Mouse (Mus musculus): ENCODE results near the gene Thop1. TPM values are rescaled to one million over a fixed set of nuclear protein-coding genes. Genes with fewer than 3 reads are reported as not detected.
"Not testable (repeated sequence)": the region's sequence is repeated elsewhere in the genome, so short reads cannot be mapped to it uniquely, and the experiment has no call there.

Thop1 gene
- polyA plus RNA-seq, 1 experiment from 2014 or later = 33.3 TPM

DNA sequence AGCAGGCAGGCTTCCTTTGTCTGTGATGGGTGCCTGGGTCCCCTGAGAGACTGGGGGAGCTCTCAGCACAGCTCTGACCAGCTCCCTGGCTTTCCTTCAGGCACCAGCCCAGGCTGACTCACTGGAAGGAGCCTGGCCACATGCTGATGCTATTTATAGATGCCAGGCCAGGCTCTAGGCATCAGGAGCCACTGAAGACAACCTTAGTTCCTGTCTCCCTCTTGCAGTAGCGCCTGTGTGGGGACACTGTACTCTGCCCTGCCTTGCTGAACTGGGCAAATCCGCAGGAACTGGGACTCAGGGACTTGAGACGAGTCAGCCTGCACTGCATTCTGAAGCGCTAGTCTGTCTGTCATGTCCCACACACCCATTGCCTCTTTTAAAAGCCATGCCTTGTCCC lies 42.5 kb upstream of the Thop1 start:
- Histone ChIP-seq H3K9me3 (ENCODE audit: control insufficient read depth, low read length) (no peaks in the 10 kb centered on the region), H3K27ac (ENCODE audit: low read depth, low read length) (no peak overlapping the region), H3K36me3 (ENCODE audit: control insufficient read depth, insufficient read depth, low read length) (peaks cover 17% of the 10 kb centered on the region), H3K4me1 (ENCODE audit: control insufficient read depth, insufficient read depth, low read length) (0 out of 2 replicates have a peak, but pooled peaks cover 6% of the 10 kb centered on the region), H3K9ac (replicated peaks; ENCODE audit: low read depth, low read length) (no peak overlapping the region), H3K4me2 (ENCODE audit: low read depth, low read length) (no peak overlapping the region), H3K27me3 (ENCODE audit: control insufficient read depth, insufficient read depth, low read length) (peaks cover 3% of the 10 kb centered on the region; the same call in 1 of the 2 replicates), H3K4me3 (ENCODE audit: low read depth, low read length) (no peak overlapping the region)
- WGBS = 76% methylated on average over 4 of the region's 4 CpGs
- no peak for ATAC-seq (ENCODE audit: low read depth)

- Histone ChIP-seq H3K4me3 (ENCODE audit: low read depth, low read length) (no peak overlapping the region), H3K4me2 (ENCODE audit: low read depth, low read length) (no peak overlapping the region), H3K27me3 (ENCODE audit: control insufficient read depth, insufficient read depth, low read length) (peaks cover 3% of the 10 kb centered on the region; the same call in 1 of the 2 replicates), H3K36me3 (ENCODE audit: control insufficient read depth, insufficient read depth, low read length) (peaks cover 17% of the 10 kb centered on the region), H3K4me1 (ENCODE audit: control insufficient read depth, insufficient read depth, low read length) (0 out of 2 replicates have a peak, but pooled peaks cover 6% of the 10 kb centered on the region), H3K27ac (ENCODE audit: low read depth, low read length) (no peak overlapping the region), H3K9ac (replicated peaks; ENCODE audit: low read depth, low read length) (no peak overlapping the region), H3K9me3 (ENCODE audit: control insufficient read depth, low read length) (no peaks in the 10 kb centered on the region)
- no peak for ATAC-seq (ENCODE audit: low read depth)
Measured at GRCm38 (mm10) chr10:81028219-81028618, 41.6 kb upstream of the Thop1 start.

GRCm38 (mm10) chr10:81029031-81029430 lies 40.8 kb upstream of the Thop1 start:
- 65% methylated on average over 10 of the region's 10 CpGs for WGBS

GRCm38 (mm10) chr10:81033586-81033985 lies 36.2 kb upstream of the Thop1 start:
- Histone ChIP-seq H3K9ac (replicated peaks; ENCODE audit: low read depth, low read length) (no peak overlapping the region), H3K4me1 (ENCODE audit: control insufficient read depth, insufficient read depth, low read length) (0 out of 2 replicates have a peak, but pooled peaks cover 6% of the 10 kb centered on the region), H3K36me3 (ENCODE audit: control insufficient read depth, insufficient read depth, low read length) (peaks cover 21% of the 10 kb centered on the region), H3K4me3 (ENCODE audit: low read depth, low read length) (no peak overlapping the region), H3K27me3 (ENCODE audit: control insufficient read depth, insufficient read depth, low read length) (no peaks in the 10 kb centered on the region), H3K4me2 (ENCODE audit: low read depth, low read length) (no peak overlapping the region), H3K9me3 (ENCODE audit: control insufficient read depth, low read length) (no peaks in the 10 kb centered on the region), H3K27ac (ENCODE audit: low read depth, low read length) (no peak overlapping the region)
- no peak for ATAC-seq (ENCODE audit: low read depth)
- WGBS = 85% methylated on average over 10 of the region's 10 CpGs

More at GRCm38 (mm10) chr10:81029031-81029430, 40.8 kb upstream of the Thop1 start:
- Histone ChIP-seq H3K27me3 (ENCODE audit: control insufficient read depth, insufficient read depth, low read length) (no peaks in the 10 kb centered on the region), H3K9me3 (ENCODE audit: control insufficient read depth, low read length) (no peaks in the 10 kb centered on the region), H3K4me2 (ENCODE audit: low read depth, low read length) (no peak overlapping the region), H3K36me3 (ENCODE audit: control insufficient read depth, insufficient read depth, low read length) (peaks cover 21% of the 10 kb centered on the region), H3K9ac (replicated peaks; ENCODE audit: low read depth, low read length) (no peak overlapping the region), H3K4me3 (ENCODE audit: low read depth, low read length) (no peak overlapping the region), H3K27ac (ENCODE audit: low read depth, low read length) (no peak overlapping the region), H3K4me1 (ENCODE audit: control insufficient read depth, insufficient read depth, low read length) (0 out of 2 replicates have a peak, but pooled peaks cover 6% of the 10 kb centered on the region)
- ATAC-seq (ENCODE audit: low read depth) = no peak

- Histone ChIP-seq H3K4me2 (ENCODE audit: low read depth, low read length) (no peak overlapping the region), H3K9me3 (ENCODE audit: control insufficient read depth, low read length) (no peaks in the 10 kb centered on the region)
- 78% methylated on average over 7 of the region's 7 CpGs for WGBS
Measured at GRCm38 (mm10) chr10:81036251-81036650, 33.6 kb upstream of the Thop1 start.

GRCm38 (mm10) chr10:81036988-81037580 lies 32.8 kb upstream of the Thop1 start, which contains the start of gene Slc39a3:
Slc39a3 (minus strand) TSS chr10:81037426.
- Histone ChIP-seq H3K4me3 (ENCODE audit: low read depth, low read length) (peak within 1 kb of the TSS; percentile 92), H3K27ac (ENCODE audit: low read depth, low read length) (peak within 1 kb of the TSS; percentile 60; the same call in 1 of the 2 replicates), H3K4me1 (ENCODE audit: control insufficient read depth, insufficient read depth, low read length) (0 out of 2 replicates have a peak, but pooled peaks cover 6% of the 10 kb centered on the region), H3K27me3 (ENCODE audit: control insufficient read depth, insufficient read depth, low read length) (no peaks in the 10 kb centered on the region), H3K4me2 (ENCODE audit: low read depth, low read length) (peak within 1 kb of the TSS; percentile 57), H3K36me3 (ENCODE audit: control insufficient read depth, insufficient read depth, low read length) (peaks cover 3% of the 10 kb centered on the region; the same call in 1 of the 2 replicates), H3K9ac (replicated peaks; ENCODE audit: low read depth, low read length) (peak within 1 kb of the TSS; percentile 84), H3K9me3 (ENCODE audit: control insufficient read depth, low read length) (no peaks in the 10 kb centered on the region)
- ATAC-seq (ENCODE audit: low read depth) = peak; percentile 99
- under 1% methylated on average over 35 of the region's 35 CpGs for WGBS

More at GRCm38 (mm10) chr10:81036251-81036650, 33.6 kb upstream of the Thop1 start:
- Histone ChIP-seq H3K27ac (ENCODE audit: low read depth, low read length) (no peak overlapping the region), H3K4me3 (ENCODE audit: low read depth, low read length) (no peak overlapping the region), H3K27me3 (ENCODE audit: control insufficient read depth, insufficient read depth, low read length) (no peaks in the 10 kb centered on the region), H3K36me3 (ENCODE audit: control insufficient read depth, insufficient read depth, low read length) (peaks cover 8% of the 10 kb centered on the region; the same call in 1 of the 2 replicates), H3K9ac (replicated peaks; ENCODE audit: low read depth, low read length) (no peak overlapping the region), H3K4me1 (ENCODE audit: control insufficient read depth, insufficient read depth, low read length) (0 out of 2 replicates have a peak, but pooled peaks cover 6% of the 10 kb centered on the region)
- no peak for ATAC-seq (ENCODE audit: low read depth)

DNA sequence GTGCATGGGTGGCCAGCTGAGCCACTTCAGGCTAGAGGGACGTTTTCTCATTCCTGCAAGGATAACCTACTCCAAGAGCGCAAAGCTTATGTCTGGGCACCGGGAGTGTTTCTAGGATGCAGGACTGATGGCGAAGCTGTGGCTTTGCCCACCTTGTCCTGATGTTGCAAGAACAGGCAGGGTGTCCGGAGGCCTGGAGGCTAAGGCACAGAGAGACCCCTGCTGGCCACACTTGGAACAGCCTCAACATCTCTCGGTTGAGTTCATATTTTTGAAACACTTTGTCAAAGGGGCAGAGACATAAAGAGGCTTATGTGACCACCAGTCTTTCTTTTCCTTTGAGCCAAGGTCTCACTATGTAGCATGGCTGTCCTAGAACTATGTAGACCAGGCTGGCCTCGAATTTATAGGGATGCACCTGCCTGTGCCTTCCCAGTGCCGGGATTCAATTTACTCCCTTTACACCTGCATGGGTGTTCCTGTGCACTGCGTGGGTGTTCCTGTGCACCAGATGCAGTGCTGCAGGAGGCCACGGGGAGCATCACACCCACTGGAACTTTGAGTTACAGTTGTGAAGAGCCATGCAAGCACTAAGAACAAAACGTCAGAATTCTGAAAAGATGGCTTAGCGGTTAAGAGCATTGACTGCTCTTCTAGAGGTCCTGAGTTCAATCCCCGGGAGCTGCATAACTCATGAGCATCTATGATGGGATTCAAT lies 28.2 kb upstream of the Thop1 start:
- Histone ChIP-seq H3K36me3 (ENCODE audit: control insufficient read depth, insufficient read depth, low read length) (peaks cover 21% of the 10 kb centered on the region), H3K4me1 (ENCODE audit: control insufficient read depth, insufficient read depth, low read length) (0 out of 2 replicates have a peak, but pooled peaks cover 3% of the 10 kb centered on the region), H3K9ac (replicated peaks; ENCODE audit: low read depth, low read length) (no peak overlapping the region), H3K4me2 (ENCODE audit: low read depth, low read length) (no peak overlapping the region), H3K27me3 (ENCODE audit: control insufficient read depth, insufficient read depth, low read length) (no peaks in the 10 kb centered on the region), H3K9me3 (ENCODE audit: control insufficient read depth, low read length) (no peaks in the 10 kb centered on the region), H3K27ac (ENCODE audit: low read depth, low read length) (no peak overlapping the region), H3K4me3 (ENCODE audit: low read depth, low read length) (no peak overlapping the region)
- no peak for ATAC-seq (ENCODE audit: low read depth)
- 31% methylated on average over 13 of the region's 13 CpGs for WGBS

- not testable (repeated sequence) for H3K27ac ChIP-seq (ENCODE audit: low read depth, low read length); ATAC-seq (ENCODE audit: low read depth); H3K9me3 ChIP-seq (ENCODE audit: control insufficient read depth, low read length); H3K27me3 ChIP-seq (ENCODE audit: control insufficient read depth, insufficient read depth, low read length); H3K4me2 ChIP-seq (ENCODE audit: low read depth, low read length); H3K4me3 ChIP-seq (ENCODE audit: low read depth, low read length); H3K4me1 ChIP-seq (ENCODE audit: control insufficient read depth, insufficient read depth, low read length); H3K9ac ChIP-seq (replicated peaks; ENCODE audit: low read depth, low read length)
- 93% methylated on average over 13 of the region's 14 CpGs for WGBS
- H3K36me3 ChIP-seq (ENCODE audit: control insufficient read depth, insufficient read depth, low read length) = peaks cover 55% of the 10 kb centered on the region
Measured at GRCm38 (mm10) chr10:81045246-81045645, 24.6 kb upstream of the Thop1 start.

DNA sequence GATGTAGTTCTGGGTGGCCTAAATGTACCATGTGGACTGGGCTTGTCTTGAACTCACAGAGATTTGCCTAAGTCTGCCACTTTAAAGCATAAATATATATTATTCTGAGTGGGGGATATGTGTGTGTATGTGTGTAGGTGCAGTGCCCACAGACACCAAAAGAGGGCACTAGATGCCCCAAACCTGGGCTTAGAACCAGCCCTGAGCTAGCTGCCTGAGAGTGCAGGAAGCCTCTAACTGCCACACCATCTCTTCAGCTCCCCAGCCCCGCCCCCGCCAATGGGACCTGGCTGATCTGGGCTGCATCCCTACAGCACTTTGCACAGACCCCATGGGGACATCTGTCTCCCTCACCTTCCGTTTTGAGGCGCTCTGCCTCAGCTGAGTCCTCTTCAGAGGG lies 19.2 kb upstream of the Thop1 start:
- H3K4me3 ChIP-seq (ENCODE audit: low read depth, low read length) = no peak overlapping the region
- H3K27ac ChIP-seq (ENCODE audit: low read depth, low read length) = no peak overlapping the region
- no peak overlapping the region for H3K4me2 ChIP-seq (ENCODE audit: low read depth, low read length)
- no peak overlapping the region for H3K9ac ChIP-seq (replicated peaks; ENCODE audit: low read depth, low read length)
- H3K36me3 ChIP-seq (ENCODE audit: control insufficient read depth, insufficient read depth, low read length) = peaks cover 60% of the 10 kb centered on the region
- H3K27me3 ChIP-seq (ENCODE audit: control insufficient read depth, insufficient read depth, low read length) = no peaks in the 10 kb centered on the region
- ATAC-seq (ENCODE audit: low read depth) = no peak
- H3K4me1 ChIP-seq (ENCODE audit: control insufficient read depth, insufficient read depth, low read length) = no peaks in the 10 kb centered on the region
- no peaks in the 10 kb centered on the region for H3K9me3 ChIP-seq (ENCODE audit: control insufficient read depth, low read length)
- 96% methylated on average over 4 of the region's 4 CpGs for WGBS
